29 mouse cellular contexts compared by ENCODE assay signal in the genomic region with DNA sequence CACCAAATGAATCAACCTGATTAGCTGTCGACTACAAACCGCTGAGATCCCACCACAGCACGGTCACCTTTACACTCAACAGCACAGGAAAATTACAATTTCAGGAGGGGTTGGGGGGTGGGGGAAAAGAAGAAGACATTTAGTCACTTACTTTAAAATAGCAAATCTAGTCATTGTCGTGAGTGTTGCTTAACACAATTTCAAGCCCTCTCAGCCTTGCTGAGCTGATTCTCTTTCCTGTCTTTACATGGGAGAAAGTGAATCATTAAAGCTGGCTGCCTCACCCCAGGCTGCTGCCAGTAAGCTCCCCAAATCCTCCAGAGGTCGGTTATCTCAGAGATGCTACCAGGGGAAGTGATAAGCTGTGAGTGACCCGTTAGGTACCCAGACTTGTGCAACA.
DNase-seq lines count a peak whose midpoint lies in the region; ATAC-seq lines count a peak whose summit lies in the region.
"Had no signal": no experiment of that assay in that cellular context is flagged by ENCODE, and none has a peak within 500 bp of the region (broad histone marks: within the 10 kb centered on the region; RNA-seq: fewer than 3 reads in every experiment).

No protein-coding gene starts in this region.

- no peak overlapping the region for H3K27ac ChIP-seq in hindbrain, embryonic 15.5 days (replicated peaks)
- no peak overlapping the region for H3K27ac ChIP-seq in hindbrain, embryonic 16.5 days (ENCODE audit: low read depth, low read length)
- no peak overlapping the region for H3K27ac ChIP-seq in neural tube, embryonic 14.5 days (ENCODE audit: low read depth, low read length)
- no peak overlapping the region for H3K27ac ChIP-seq in neural tube, embryonic 15.5 days (replicated peaks)
- H3K27ac ChIP-seq: embryonic facial prominence, embryonic 13.5 days; embryonic facial prominence, embryonic 15.5 days; forebrain, embryonic 10.5 days; forebrain, embryonic 12.5 days had no signal

- no peaks in the 10 kb centered on the region for H3K36me3 ChIP-seq in hindbrain, embryonic 15.5 days
- no peaks in the 10 kb centered on the region for H3K36me3 ChIP-seq in hindbrain, embryonic 16.5 days (ENCODE audit: control insufficient read depth, insufficient read depth, low read length)
- no peaks in the 10 kb centered on the region for H3K36me3 ChIP-seq in neural tube, embryonic 14.5 days (ENCODE audit: control insufficient read depth, insufficient read depth, low read length)
- H3K36me3 ChIP-seq in neural tube, embryonic 15.5 days: no peaks in the 10 kb centered on the region
- H3K36me3 ChIP-seq: embryonic facial prominence, embryonic 13.5 days; embryonic facial prominence, embryonic 15.5 days; forebrain, embryonic 10.5 days; forebrain, embryonic 12.5 days; G1E had no signal

- H3K4me1 ChIP-seq in hindbrain, embryonic 15.5 days (replicated peaks): no peaks in the 10 kb centered on the region; the same call in 1 of the 2 replicates
- no peaks in the 10 kb centered on the region; the same call in 1 of the 2 replicates for H3K4me1 ChIP-seq in hindbrain, embryonic 16.5 days (ENCODE audit: control insufficient read depth, insufficient read depth, low read depth, low read length)
- H3K4me1 ChIP-seq in neural tube, embryonic 14.5 days (ENCODE audit: control insufficient read depth, insufficient read depth, low read length): no peaks in the 10 kb centered on the region
- H3K4me1 ChIP-seq in neural tube, embryonic 15.5 days: no peaks in the 10 kb centered on the region
- H3K4me1 ChIP-seq: embryonic facial prominence, embryonic 13.5 days; embryonic facial prominence, embryonic 15.5 days; forebrain, embryonic 10.5 days had no signal

- no peak overlapping the region for H3K9ac ChIP-seq in hindbrain, embryonic 15.5 days
- H3K9ac ChIP-seq in hindbrain, embryonic 16.5 days (ENCODE audit: low read depth, low read length): no peak overlapping the region
- H3K9ac ChIP-seq in neural tube, embryonic 14.5 days (replicated peaks; ENCODE audit: low read depth, low read length): no peak overlapping the region
- no peak overlapping the region for H3K9ac ChIP-seq in neural tube, embryonic 15.5 days (replicated peaks)
- H3K9ac ChIP-seq: embryonic facial prominence, embryonic 13.5 days; embryonic facial prominence, embryonic 15.5 days; forebrain, embryonic 12.5 days had no signal

- H3K27me3 ChIP-seq in hindbrain, embryonic 15.5 days: no peaks in the 10 kb centered on the region
- no peaks in the 10 kb centered on the region for H3K27me3 ChIP-seq in hindbrain, embryonic 16.5 days (replicated peaks; ENCODE audit: control insufficient read depth, insufficient read depth, low read length)
- H3K27me3 ChIP-seq in neural tube, embryonic 14.5 days (ENCODE audit: control insufficient read depth, insufficient read depth, low read length): no peaks in the 10 kb centered on the region
- no peaks in the 10 kb centered on the region for H3K27me3 ChIP-seq in neural tube, embryonic 15.5 days (replicated peaks)
- H3K27me3 ChIP-seq: CH12.LX; embryonic facial prominence, embryonic 13.5 days; embryonic facial prominence, embryonic 15.5 days; forebrain, embryonic 12.5 days had no signal

- 71% methylated on average over 6 of the region's 6 CpGs for WGBS in hindbrain, embryonic 15.5 days
- WGBS in hindbrain, embryonic 16.5 days: 72% methylated on average over 6 of the region's 6 CpGs
- WGBS in neural tube, embryonic 14.5 days: 73% methylated on average over 6 of the region's 6 CpGs
- 77% methylated on average over 6 of the region's 6 CpGs for WGBS in neural tube, embryonic 15.5 days

- H3K4me3 ChIP-seq in hindbrain, embryonic 15.5 days: no peak overlapping the region
- no peak overlapping the region for H3K4me3 ChIP-seq in hindbrain, embryonic 16.5 days (ENCODE audit: low read length)
- H3K4me3 ChIP-seq in neural tube, embryonic 14.5 days (ENCODE audit: low read depth, low read length): no peak overlapping the region
- no peak overlapping the region for H3K4me3 ChIP-seq in neural tube, embryonic 15.5 days (replicated peaks)
- H3K4me3 ChIP-seq: embryonic facial prominence, embryonic 13.5 days; embryonic facial prominence, embryonic 15.5 days; erythroblast, embryonic 14.5 days; forebrain, embryonic 10.5 days; forebrain, embryonic 12.5 days had no signal

- no peak for DNase-seq in frontal cortex, postnatal 25 days (ENCODE audit: low spot score in 2 of 2)
- peak; percentile 3 for DNase-seq in right cerebral cortex, adult 18-20 months
- no peak for DNase-seq in right cerebral cortex, postnatal 36 days (ENCODE audit: low spot score in 2 of 2)
- DNase-seq: adrenal gland, adult 8-10 months; adrenal gland, postnatal 14 days; adrenal gland, postnatal 36 days; B cell, adult 2 months; cerebellum, adult 11 months; cerebellum, adult 18-20 months; cerebellum, adult 8-10 months; cerebellum, adult 9-11 months; cerebellum, postnatal 36 days; embryo, embryonic 11 days had no signal

- ATAC-seq in frontal cortex, adult (ENCODE audit: low TSS enrichment): peak; percentile 81
- 0 out of 2 replicates have a peak, but pooled peaks have one; percentile 38 for ATAC-seq in hindbrain, embryonic 15.5 days (ENCODE audit: low FRiP score, low read depth)
- ATAC-seq in hindbrain, embryonic 16.5 days: no peak
- peak; percentile 28; the same call in 1 of the 2 replicates for ATAC-seq in neural tube, embryonic 14.5 days (ENCODE audit: low read depth)
- no peak for ATAC-seq in neural tube, embryonic 15.5 days (ENCODE audit: low FRiP score)
- ATAC-seq: activated CD4-positive, CD25-positive, alpha-beta regulatory T cell, adult 4 months; CD4-positive, CD25-positive, alpha-beta regulatory T cell, adult 4 months; forebrain, embryonic 14.5 days; Patski had no signal

- no peaks in the 10 kb centered on the region for H3K9me3 ChIP-seq in hindbrain, embryonic 15.5 days
- no peaks in the 10 kb centered on the region for H3K9me3 ChIP-seq in hindbrain, embryonic 16.5 days (ENCODE audit: control insufficient read depth, low read length)
- H3K9me3 ChIP-seq in neural tube, embryonic 14.5 days (ENCODE audit: control insufficient read depth, low read length): no peaks in the 10 kb centered on the region
- no peaks in the 10 kb centered on the region for H3K9me3 ChIP-seq in neural tube, embryonic 15.5 days (replicated peaks)
- H3K9me3 ChIP-seq: embryonic facial prominence, embryonic 13.5 days; embryonic facial prominence, embryonic 15.5 days; forebrain, embryonic 10.5 days; forebrain, embryonic 12.5 days; G1E had no signal

- no peak overlapping the region for H3K4me2 ChIP-seq in hindbrain, embryonic 15.5 days
- no peak overlapping the region for H3K4me2 ChIP-seq in hindbrain, embryonic 16.5 days (ENCODE audit: low read length)
- H3K4me2 ChIP-seq in neural tube, embryonic 14.5 days (ENCODE audit: low read depth, low read length): no peak overlapping the region
- no peak overlapping the region for H3K4me2 ChIP-seq in neural tube, embryonic 15.5 days
- H3K4me2 ChIP-seq: embryonic facial prominence, embryonic 13.5 days; embryonic facial prominence, embryonic 15.5 days; forebrain, embryonic 12.5 days had no signal

Comparison
In these comparisons a context has a peak if more than half of its experiments do, and no peak if none do; other contexts are left out.
1. ATAC-seq: peak in frontal cortex, adult (single experiment), hindbrain, embryonic 15.5 days (single experiment) and neural tube, embryonic 14.5 days (single experiment); none in hindbrain, embryonic 16.5 days (single experiment) and neural tube, embryonic 15.5 days (single experiment).